Mouse (Mus musculus): ENCODE measurements at regions not wholly inside any gene's neighbourhood (a gene's known extent, or its start where the extent isn't known, plus 50 kb on each side); places are given as distances from the start of the nearest gene placed in this dataset.

DNA sequence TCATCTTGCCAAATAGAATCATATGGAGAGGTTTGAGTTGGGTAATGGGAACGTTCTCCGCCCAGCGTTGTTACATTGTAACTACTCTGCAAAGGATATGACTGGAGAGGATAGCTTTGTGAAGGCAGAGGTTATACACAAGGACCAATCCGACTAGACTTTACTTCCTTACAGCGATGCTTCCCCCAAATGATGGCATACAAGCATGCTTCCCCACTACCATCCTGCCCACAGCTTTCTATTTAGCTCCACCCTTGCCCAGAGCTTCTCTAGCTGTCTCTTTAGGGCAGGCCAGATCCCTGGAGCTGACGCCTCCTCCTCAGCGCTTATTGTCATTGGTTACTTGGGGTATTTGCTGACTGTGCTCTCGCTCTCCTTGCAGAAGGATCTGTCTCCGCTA, 130.1 kb upstream of the Zfp703 start:
- TF ChIP-seq CTCF (IDR thresholded peaks at IDR 0.05; ENCODE audit: control insufficient read depth, insufficient read depth, insufficient read length) (no peak), CEBPB (IDR thresholded peaks at IDR 0.05; ENCODE audit: low read depth) (no peak), MAX (IDR thresholded peaks at IDR 0.05) (no peak), USF1 (IDR thresholded peaks at IDR 0.05; ENCODE audit: low read depth) (no peak), MYOG (IDR thresholded peaks at IDR 0.05; ENCODE audit: control insufficient read depth, extremely low read depth, insufficient read length) (no peak)

Measured in C2C12 (cell line).